1 mouse cellular context compared by ENCODE assay signal in the genomic region with DNA sequence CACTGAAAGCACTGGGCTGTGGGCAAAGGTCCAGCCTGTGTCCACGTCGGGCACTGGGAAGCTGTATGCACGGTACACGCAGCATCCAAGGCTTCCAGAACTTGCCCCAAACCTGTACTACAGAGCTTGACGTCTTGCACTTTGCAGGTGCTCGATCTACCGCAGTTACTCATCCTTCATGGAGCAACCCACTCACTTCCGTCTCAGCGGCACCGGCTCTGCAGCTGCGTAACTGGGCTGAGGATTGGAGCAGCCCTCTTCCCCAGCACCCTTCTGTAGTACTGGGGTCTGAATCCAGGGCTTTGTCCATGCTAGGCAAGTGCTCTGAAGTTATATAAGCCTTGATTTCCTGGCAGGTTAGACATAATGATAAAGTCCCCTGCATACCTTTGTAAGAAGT.
TF ChIP-seq lines count a peak whose summit lies in the region.

No protein-coding gene starts in this region.

TF ChIP-seq in CH12.LX, 34 proteins besides CTCF, POLR2A, EP300 and RAD21 (continued from another document):
- no peak for TF ChIP-seq HCFC1 (IDR thresholded peaks at IDR 0.05; ENCODE audit: low read depth, low read length)
- TF ChIP-seq ZMIZ1 (IDR thresholded peaks at IDR 0.05; ENCODE audit: low read depth, low read length), result no peak
- no peak for TF ChIP-seq ETS1 (conservative IDR thresholded peaks at IDR 0.05; ENCODE audit: low read depth, low read length)
- TF ChIP-seq MAFK (IDR thresholded peaks at IDR 0.05; ENCODE audit: insufficient replicate concordance, low read length), result no peak
- no peak for TF ChIP-seq JUN (IDR thresholded peaks at IDR 0.05; ENCODE audit: insufficient read depth, low read depth, low read length)
- no peak for TF ChIP-seq USF2 (conservative IDR thresholded peaks at IDR 0.05; ENCODE audit: low read depth, low read length)
- TF ChIP-seq NELFE (IDR thresholded peaks at IDR 0.05; ENCODE audit: low read depth, low read length), result no peak
